Mouse (Mus musculus) embryonic facial prominence, embryonic 11.5 days (tissue): Measurements from ENCODE around the gene Vdr. TPM values are rescaled to one million over a fixed set of nuclear protein-coding genes. Genes with fewer than 3 reads are reported as not detected.

Experiments used
- ATAC-seq: fragments of 200-750 bp; cut with Nextera tagmentation; replicated peaks from 2 replicates; pipeline ENCODE4 v1.8.0; 2017; ENCODE audit warnings: low read depth; ENCODE audit not compliant: insufficient number of reproducible peaks, low FRiP score, low TSS enrichment
- DNase-seq: peaks from one replicate; pipeline ENCODE4 v3.0.0-alpha.2; 2015; ENCODE audit warnings: low spot score
- H3K27ac ChIP-seq: fragments of 300-500 bp; sonication (generic); replicated peaks from 2 replicates; pipeline ENCODE4 v1.5.1; 2014; ENCODE audit warnings: mild to moderate bottlenecking, low read depth, low read length, control low read depth
- H3K27me3 ChIP-seq: fragments of 300-500 bp; sonication (generic); 2 replicates; pipeline ENCODE4 v1.6.1; 2014; ENCODE audit warnings: mild to moderate bottlenecking, low read length, moderate library complexity, mixed read lengths; ENCODE audit not compliant: control insufficient read depth, insufficient read depth
- H3K36me3 ChIP-seq: fragments of 300-500 bp; sonication (generic); replicated peaks from 2 replicates; pipeline ENCODE4 v1.6.1; 2014; ENCODE audit warnings: low read depth, mild to moderate bottlenecking, low read length, moderate library complexity, mixed read lengths; ENCODE audit not compliant: control insufficient read depth, insufficient read depth
- H3K4me1 ChIP-seq: fragments of 300-500 bp; sonication (generic); 2 replicates; pipeline ENCODE4 v1.6.1; 2014; ENCODE audit warnings: low read length, mixed read lengths; ENCODE audit not compliant: control insufficient read depth, insufficient read depth
- H3K4me2 ChIP-seq: fragments of 300-500 bp; sonication (generic); 2 replicates; pipeline ENCODE4 v1.6.1; 2014; ENCODE audit warnings: low read depth, mild to moderate bottlenecking, control low read depth, low read length, moderate library complexity
- H3K4me3 ChIP-seq: fragments of 300-500 bp; sonication (generic); 2 replicates; pipeline ENCODE4 v1.5.1; 2014; ENCODE audit warnings: low read depth, low read length, control low read depth
- H3K9ac ChIP-seq: fragments of 300-500 bp; sonication (generic); replicated peaks from 2 replicates; pipeline ENCODE4 v1.6.1; 2014; ENCODE audit warnings: mild to moderate bottlenecking, control low read depth, low read length
- H3K9me3 ChIP-seq: fragments of 300-500 bp; sonication (generic); replicated peaks from 2 replicates; pipeline ENCODE4 v1.6.1; 2016; ENCODE audit warnings: mild to moderate bottlenecking, low read length, inconsistent platforms, mixed read lengths; ENCODE audit not compliant: control insufficient read depth
- WGBS: fragments of 180-500 bp; shearing (Covaris S2); extraction: QIAGEN DNeasy Blood & Tissue Kit; methylation state at CpG from one replicate; pipeline ENCODE4 v1.1.7; 2014; 5-methylcytosine and 5-hydroxymethylcytosine counted together
- polyA plus RNA-seq: library from polyadenylated mRNA; unstranded; fragments of >200 nt; fragmentation: Nextera tagmentation; extraction: Ambion mirVana; gene quantifications from 2 replicates; pipeline ENCODE4 v1.2.1, GENCODE M21; 2014

The Vdr gene
- polyA plus RNA-seq, 1 experiment from 2014 or later, result 0.29 TPM

- no peaks in the 10 kb centered on the region; the same call in 1 of the 2 replicates for H3K4me1 ChIP-seq
- no peaks in the 10 kb centered on the region for H3K36me3 ChIP-seq
- peak overlapping the region; percentile 22; the same call in 1 of the 2 replicates for H3K9ac ChIP-seq
- WGBS, result 70% methylated on average over 3 of the region's 3 CpGs
- no peak for DNase-seq
- H3K4me2 ChIP-seq, result no peak overlapping the region
- no peaks in the 10 kb centered on the region for H3K27me3 ChIP-seq
- no peak overlapping the region for H3K27ac ChIP-seq
- no peak for ATAC-seq
- no peaks in the 10 kb centered on the region for H3K9me3 ChIP-seq
- H3K4me3 ChIP-seq, result no peak overlapping the region
Measured at GRCm38 (mm10) chr15:97949706-97950105, 39.3 kb upstream of the Vdr start.

- Histone ChIP-seq H3K9me3 (no peaks in the 10 kb centered on the region), H3K4me1 (no peaks in the 10 kb centered on the region; the same call in 1 of the 2 replicates), H3K27ac (no peak overlapping the region), H3K9ac (no peak overlapping the region; the same call in 1 of the 2 replicates), H3K4me2 (no peak overlapping the region), H3K27me3 (no peaks in the 10 kb centered on the region), H3K4me3 (no peak overlapping the region), H3K36me3 (no peaks in the 10 kb centered on the region)
- WGBS, result 30% methylated on average over 7 of the region's 7 CpGs
- ATAC-seq, result no peak
- peak; percentile 37 for DNase-seq
Measured at GRCm38 (mm10) chr15:97948720-97949119, 38.3 kb upstream of the Vdr start.

- Histone ChIP-seq H3K27ac (no peak overlapping the region), H3K36me3 (no peaks in the 10 kb centered on the region), H3K4me1 (no peaks in the 10 kb centered on the region; the same call in 1 of the 2 replicates), H3K9me3 (no peaks in the 10 kb centered on the region), H3K4me3 (no peak overlapping the region), H3K27me3 (no peaks in the 10 kb centered on the region), H3K4me2 (no peak overlapping the region), H3K9ac (no peak overlapping the region)
- no peak for ATAC-seq
- no peak for DNase-seq
- 83% methylated on average over 10 of the region's 11 CpGs for WGBS
Measured at GRCm38 (mm10) chr15:97945656-97946315, 35.4 kb upstream of the Vdr start.

GRCm38 (mm10) chr15:97944919-97945574 lies 34.6 kb upstream of the Vdr start:
- Histone ChIP-seq H3K27me3 (no peaks in the 10 kb centered on the region), H3K4me1 (no peaks in the 10 kb centered on the region; the same call in 1 of the 2 replicates), H3K4me2 (no peak overlapping the region), H3K9me3 (no peaks in the 10 kb centered on the region), H3K36me3 (no peaks in the 10 kb centered on the region), H3K4me3 (no peak overlapping the region), H3K27ac (no peak overlapping the region), H3K9ac (no peak overlapping the region)
- DNase-seq (no peak), ATAC-seq (no peak)
- 75% methylated on average over 11 of the region's 11 CpGs for WGBS

- no peak overlapping the region for H3K9ac ChIP-seq
- no peak overlapping the region for H3K4me2 ChIP-seq
- H3K27ac ChIP-seq, result no peak overlapping the region
- ATAC-seq (no peak), DNase-seq (no peak)
- no peak overlapping the region for H3K4me3 ChIP-seq
- 89% methylated on average over 8 of the region's 8 CpGs for WGBS
- no peaks in the 10 kb centered on the region for H3K36me3 ChIP-seq
- H3K27me3 ChIP-seq, result no peaks in the 10 kb centered on the region
- no peaks in the 10 kb centered on the region for H3K4me1 ChIP-seq
- no peaks in the 10 kb centered on the region for H3K9me3 ChIP-seq
Measured at GRCm38 (mm10) chr15:97943356-97943755, 32.9 kb upstream of the Vdr start.

GRCm38 (mm10) chr15:97942538-97942937 lies 32.1 kb upstream of the Vdr start:
- no peak for ATAC-seq
- Histone ChIP-seq H3K27ac (no peak overlapping the region), H3K4me1 (no peaks in the 10 kb centered on the region), H3K36me3 (no peaks in the 10 kb centered on the region), H3K27me3 (no peaks in the 10 kb centered on the region), H3K4me3 (no peak overlapping the region), H3K9me3 (no peaks in the 10 kb centered on the region), H3K4me2 (no peak overlapping the region), H3K9ac (no peak overlapping the region)
- DNase-seq, result no peak
- WGBS, result 82% methylated on average over 8 of the region's 8 CpGs

- H3K27ac ChIP-seq, result no peak overlapping the region
- H3K9ac ChIP-seq, result no peak overlapping the region
- WGBS, result 86% methylated on average over 2 of the region's 2 CpGs
- no peaks in the 10 kb centered on the region for H3K4me1 ChIP-seq
- no peaks in the 10 kb centered on the region for H3K9me3 ChIP-seq
- H3K27me3 ChIP-seq, result no peaks in the 10 kb centered on the region
- H3K36me3 ChIP-seq, result no peaks in the 10 kb centered on the region
- H3K4me2 ChIP-seq, result no peak overlapping the region
- DNase-seq (no peak), ATAC-seq (no peak)
- no peak overlapping the region for H3K4me3 ChIP-seq
Measured at GRCm38 (mm10) chr15:97941306-97941705, 30.9 kb upstream of the Vdr start.

- Histone ChIP-seq H3K4me3 (no peak overlapping the region), H3K36me3 (no peaks in the 10 kb centered on the region), H3K27ac (no peak overlapping the region), H3K9me3 (no peaks in the 10 kb centered on the region), H3K9ac (no peak overlapping the region), H3K4me1 (no peaks in the 10 kb centered on the region), H3K4me2 (no peak overlapping the region), H3K27me3 (no peaks in the 10 kb centered on the region)
- WGBS, result 93% methylated on average over 2 of the region's 2 CpGs
- no peak for ATAC-seq
- no peak for DNase-seq
Measured at GRCm38 (mm10) chr15:97940088-97940487, 29.7 kb upstream of the Vdr start.
